Mouse (Mus musculus): ENCODE data around the gene Car9. TPM values are rescaled to one million over a fixed set of nuclear protein-coding genes. Genes with fewer than 3 reads are reported as not detected.

Gene Car9
- total RNA-seq (2014; rRNA removed) (0.05 and 0.52 TPM in 2 replicates), polyA plus RNA-seq (2015; fragmentation: Nextera tagmentation; extraction: Ambion mirVana) (0.69 and 1.1 TPM in 2 replicates)

GRCm38 (mm10) chr4:43506536-43507185 lies at the start of gene Car9:
TSS of gene Car9 (plus strand) at chr4:43506966.
- Histone ChIP-seq H3K27me3 (ENCODE audit: insufficient read depth, low read length) (peaks cover 17% of the 10 kb centered on the region), H3K4me3 (ENCODE audit: low read depth, low read length) (no peak within 1 kb of the TSS), H3K9me3 (ENCODE audit: low read length) (no peaks in the 10 kb centered on the region), H3K36me3 (ENCODE audit: insufficient read depth, low read length) (no peaks in the 10 kb centered on the region), H3K4me1 (ENCODE audit: insufficient read depth, low read length) (no peaks in the 10 kb centered on the region; the same call in 1 of the 2 replicates), H3K9ac (replicated peaks; ENCODE audit: low read length, poor library complexity, severe bottlenecking) (no peak within 1 kb of the TSS), H3K4me2 (ENCODE audit: low read depth, low read length, poor library complexity, severe bottlenecking) (peak within 1 kb of the TSS; percentile 49; the same call in 1 of the 2 replicates), H3K27ac (ENCODE audit: low read depth, low read length) (no peak within 1 kb of the TSS)
- no peak for ATAC-seq (ENCODE audit: low FRiP score)
- 50% methylated on average over 9 of the region's 9 CpGs for WGBS
- DNase-seq (ENCODE audit: low spot score): no peak
- no peak for TF ChIP-seq CTCF (IDR thresholded peaks at IDR 0.05)

GRCm38 (mm10) chr4:43457124-43457523 lies 49.6 kb upstream of the Car9 start:
- no peak for TF ChIP-seq CTCF (IDR thresholded peaks at IDR 0.05)
- ATAC-seq (ENCODE audit: low FRiP score) (no peak), DNase-seq (ENCODE audit: low spot score) (no peak)
- no peak overlapping the region for H3K4me2 ChIP-seq (ENCODE audit: low read depth, low read length, poor library complexity, severe bottlenecking)
- H3K4me3 ChIP-seq (ENCODE audit: low read depth, low read length): no peak overlapping the region
- H3K9ac ChIP-seq (replicated peaks; ENCODE audit: low read length, poor library complexity, severe bottlenecking): no peak overlapping the region
- 20% methylated on average over 8 of the region's 8 CpGs for WGBS
- H3K4me1 ChIP-seq (ENCODE audit: insufficient read depth, low read length): no peaks in the 10 kb centered on the region
- H3K36me3 ChIP-seq (ENCODE audit: insufficient read depth, low read length): no peaks in the 10 kb centered on the region
- no peaks in the 10 kb centered on the region for H3K9me3 ChIP-seq (ENCODE audit: low read length)
- peaks cover 7% of the 10 kb centered on the region; the same call in 1 of the 2 replicates for H3K27me3 ChIP-seq (ENCODE audit: insufficient read depth, low read length)
- no peak overlapping the region for H3K27ac ChIP-seq (ENCODE audit: low read depth, low read length)

GRCm38 (mm10) chr4:43463102-43463501 lies 43.7 kb upstream of the Car9 start:
- H3K4me2 ChIP-seq (ENCODE audit: low read depth, low read length, poor library complexity, severe bottlenecking): no peak overlapping the region
- no peak for DNase-seq (ENCODE audit: low spot score)
- no peaks in the 10 kb centered on the region for H3K36me3 ChIP-seq (ENCODE audit: insufficient read depth, low read length)
- H3K27me3 ChIP-seq (ENCODE audit: insufficient read depth, low read length): no peaks in the 10 kb centered on the region
- H3K4me3 ChIP-seq (ENCODE audit: low read depth, low read length): no peak overlapping the region
- no peaks in the 10 kb centered on the region for H3K9me3 ChIP-seq (ENCODE audit: low read length)
- H3K4me1 ChIP-seq (ENCODE audit: insufficient read depth, low read length): no peaks in the 10 kb centered on the region
- no peak for ATAC-seq (ENCODE audit: low FRiP score)
- no peak overlapping the region for H3K9ac ChIP-seq (replicated peaks; ENCODE audit: low read length, poor library complexity, severe bottlenecking)
- WGBS: 93% methylated on average over 5 of the region's 5 CpGs
- H3K27ac ChIP-seq (ENCODE audit: low read depth, low read length): no peak overlapping the region
- TF ChIP-seq CTCF (IDR thresholded peaks at IDR 0.05): no peak

DNA sequence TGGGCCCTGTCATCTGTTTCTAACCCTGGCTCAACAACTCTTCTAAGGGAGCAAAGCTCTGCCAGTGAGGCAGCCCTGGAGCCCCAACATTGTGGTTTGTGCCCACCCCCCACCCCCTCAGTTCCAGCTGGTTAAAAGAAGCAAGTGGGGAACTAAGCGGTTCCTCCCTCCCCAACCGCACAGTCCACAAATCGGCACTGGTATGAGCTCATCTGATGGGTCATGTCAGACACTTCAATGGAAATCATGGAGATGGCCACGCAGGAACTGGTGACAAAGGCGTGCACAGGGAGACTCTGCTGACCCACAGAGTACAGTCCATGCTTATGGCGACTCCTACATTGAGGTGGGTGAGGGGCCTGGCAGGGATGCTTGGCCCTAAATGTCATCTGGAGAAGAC lies 40.8 kb upstream of the Car9 start:
- ATAC-seq (ENCODE audit: low FRiP score): no peak
- no peaks in the 10 kb centered on the region for H3K4me1 ChIP-seq (ENCODE audit: insufficient read depth, low read length)
- no peak overlapping the region for H3K9ac ChIP-seq (replicated peaks; ENCODE audit: low read length, poor library complexity, severe bottlenecking)
- H3K9me3 ChIP-seq (ENCODE audit: low read length): no peaks in the 10 kb centered on the region
- no peak overlapping the region for H3K27ac ChIP-seq (ENCODE audit: low read depth, low read length)
- no peak for DNase-seq (ENCODE audit: low spot score)
- no peak overlapping the region for H3K4me3 ChIP-seq (ENCODE audit: low read depth, low read length)
- TF ChIP-seq CTCF (IDR thresholded peaks at IDR 0.05): no peak
- no peaks in the 10 kb centered on the region for H3K36me3 ChIP-seq (ENCODE audit: insufficient read depth, low read length)
- H3K27me3 ChIP-seq (ENCODE audit: insufficient read depth, low read length): no peaks in the 10 kb centered on the region
- H3K4me2 ChIP-seq (ENCODE audit: low read depth, low read length, poor library complexity, severe bottlenecking): no peak overlapping the region
- 88% methylated on average over 6 of the region's 6 CpGs for WGBS

GRCm38 (mm10) chr4:43466872-43467271 lies 39.9 kb upstream of the Car9 start:
- no peak overlapping the region for H3K9ac ChIP-seq (replicated peaks; ENCODE audit: low read length, poor library complexity, severe bottlenecking)
- no peak for DNase-seq (ENCODE audit: low spot score)
- H3K4me3 ChIP-seq (ENCODE audit: low read depth, low read length): no peak overlapping the region
- no peaks in the 10 kb centered on the region for H3K4me1 ChIP-seq (ENCODE audit: insufficient read depth, low read length)
- no peaks in the 10 kb centered on the region for H3K27me3 ChIP-seq (ENCODE audit: insufficient read depth, low read length)
- ATAC-seq (ENCODE audit: low FRiP score): no peak
- no peaks in the 10 kb centered on the region for H3K9me3 ChIP-seq (ENCODE audit: low read length)
- no peak for TF ChIP-seq CTCF (IDR thresholded peaks at IDR 0.05)
- no peaks in the 10 kb centered on the region for H3K36me3 ChIP-seq (ENCODE audit: insufficient read depth, low read length)
- H3K27ac ChIP-seq (ENCODE audit: low read depth, low read length): no peak overlapping the region
- 86% methylated on average over 7 of the region's 7 CpGs for WGBS
- H3K4me2 ChIP-seq (ENCODE audit: low read depth, low read length, poor library complexity, severe bottlenecking): no peak overlapping the region

DNA sequence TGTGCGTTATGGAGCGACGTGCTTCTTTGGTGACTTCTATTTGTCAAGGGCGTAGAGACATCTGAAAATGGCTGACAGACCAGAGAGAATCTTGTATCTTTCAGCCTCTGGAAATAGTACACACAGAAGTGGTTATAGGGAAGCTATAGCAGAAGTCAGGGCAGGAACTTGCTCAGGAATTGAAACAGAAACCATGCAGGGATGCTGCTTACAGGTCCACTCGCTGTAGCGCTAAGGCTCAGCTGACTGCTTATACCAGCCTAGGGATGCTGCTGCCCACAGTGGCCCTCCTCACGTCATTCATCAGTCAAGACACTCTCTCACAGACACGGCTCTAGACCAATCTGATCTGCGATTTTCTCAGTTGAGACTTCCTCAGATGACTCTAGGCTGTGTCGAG lies 36.5 kb upstream of the Car9 start:
- H3K4me3 ChIP-seq (ENCODE audit: low read depth, low read length): no peak overlapping the region

More for the DNA sequence above, 36.5 kb upstream of the Car9 start:
- DNase-seq (ENCODE audit: low spot score) (no peak), ATAC-seq (ENCODE audit: low FRiP score) (no peak)
- H3K4me1 ChIP-seq (ENCODE audit: insufficient read depth, low read length): no peaks in the 10 kb centered on the region
- no peaks in the 10 kb centered on the region for H3K36me3 ChIP-seq (ENCODE audit: insufficient read depth, low read length)
- no peak overlapping the region for H3K27ac ChIP-seq (ENCODE audit: low read depth, low read length)
- no peak for TF ChIP-seq CTCF (IDR thresholded peaks at IDR 0.05)
- WGBS: 95% methylated on average over 10 of the region's 10 CpGs
- no peak overlapping the region for H3K4me2 ChIP-seq (ENCODE audit: low read depth, low read length, poor library complexity, severe bottlenecking)
- no peaks in the 10 kb centered on the region for H3K27me3 ChIP-seq (ENCODE audit: insufficient read depth, low read length)
- no peaks in the 10 kb centered on the region for H3K9me3 ChIP-seq (ENCODE audit: low read length)
- no peak overlapping the region for H3K9ac ChIP-seq (replicated peaks; ENCODE audit: low read length, poor library complexity, severe bottlenecking)

Data from midbrain, postnatal 0 days (tissue).